Mouse (Mus musculus) lung, postnatal 0 days (tissue): ENCODE measurements around the gene Efna4. TPM values are rescaled to one million over a fixed set of nuclear protein-coding genes. Genes with fewer than 3 reads are reported as not detected.

Experiments used
- ATAC-seq: fragments of 200-750 bp; cut with Nextera tagmentation; 2 replicates; pipeline ENCODE4 v1.8.0; 2017; ENCODE audit warnings: moderate library complexity
- DNase-seq: peaks from one replicate; pipeline ENCODE4 v3.0.0-alpha.2; 2016; ENCODE audit warnings: low spot score
- H3K27ac ChIP-seq: fragments of 300-500 bp; sonication (generic); 2 replicates; pipeline ENCODE4 v1.5.1; 2014; ENCODE audit warnings: antibody characterized with exemption, mild to moderate bottlenecking, low read length, mixed read lengths
- H3K27me3 ChIP-seq: fragments of 300-500 bp; sonication (generic); replicated peaks from 2 replicates; pipeline ENCODE4 v1.6.1; 2014; ENCODE audit warnings: low read length, mixed read lengths; ENCODE audit not compliant: insufficient read depth
- H3K36me3 ChIP-seq: fragments of 300-500 bp; sonication (generic); 2 replicates; pipeline ENCODE4 v1.6.1; 2014; ENCODE audit warnings: low read length, mixed read lengths; ENCODE audit not compliant: insufficient read depth
- H3K4me1 ChIP-seq: fragments of 300-500 bp; sonication (generic); 2 replicates; pipeline ENCODE4 v1.6.1; 2014; ENCODE audit warnings: antibody characterized with exemption, low read depth, low read length, mixed read lengths; ENCODE audit not compliant: insufficient read depth
- H3K4me2 ChIP-seq: fragments of 300-500 bp; sonication (generic); replicated peaks from 2 replicates; pipeline ENCODE4 v1.6.1; 2014; ENCODE audit warnings: low read depth, mild to moderate bottlenecking, low read length, moderate library complexity, mixed read lengths
- H3K4me3 ChIP-seq: fragments of 300-500 bp; sonication (generic); 2 replicates; pipeline ENCODE4 v1.5.1; 2014; ENCODE audit warnings: low read depth, low read length
- H3K9ac ChIP-seq: fragments of 300-500 bp; sonication (generic); replicated peaks from 2 replicates; pipeline ENCODE4 v1.6.1; 2014; ENCODE audit warnings: low read depth, mild to moderate bottlenecking
- H3K9me3 ChIP-seq: fragments of 300-500 bp; sonication (generic); 2 replicates; pipeline ENCODE4 v1.6.1; 2016; ENCODE audit warnings: low read length, mixed read lengths
- CTCF ChIP-seq: IDR thresholded peaks from 2 replicates; pipeline ENCODE4 v1.5.1; 2016; ENCODE audit warnings: antibody characterized with exemption, mild to moderate bottlenecking
- EP300 ChIP-seq: IDR thresholded peaks from 2 replicates; pipeline ENCODE4 v1.6.1; 2016; ENCODE audit warnings: antibody characterized with exemption, mild to moderate bottlenecking, control low read depth
- WGBS: fragments of 180-500 bp; shearing (Covaris S2); extraction: QIAGEN DNeasy Blood & Tissue Kit; methylation state at CpG from one replicate; pipeline ENCODE4 v1.1.7; 2014; 5-methylcytosine and 5-hydroxymethylcytosine counted together
- polyA plus RNA-seq: library from polyadenylated mRNA; unstranded; fragments of >200 nt; fragmentation: Nextera tagmentation; extraction: Ambion mirVana; gene quantifications from 2 replicates; pipeline ENCODE4 v1.2.1, GENCODE M21; 2015

Gene Efna4
- polyA plus RNA-seq, 1 experiment from 2014 or later, result 9.7 TPM

- Histone ChIP-seq H3K27me3 (no peaks in the 10 kb centered on the region), H3K36me3 (0 out of 2 replicates have a peak, but pooled peaks cover 7% of the 10 kb centered on the region), H3K4me3 (no peak overlapping the region), H3K9ac (no peak overlapping the region), H3K27ac (no peak overlapping the region; the same call in 1 of the 2 replicates), H3K4me2 (0 out of 2 replicates have a peak overlapping the region, but pooled peaks have one; percentile 22), H3K9me3 (no peaks in the 10 kb centered on the region), H3K4me1 (no peaks in the 10 kb centered on the region)
- TF ChIP-seq CTCF (no peak), EP300 (no peak)
- no peak for DNase-seq
- ATAC-seq, result no peak
- 79% methylated on average over 9 of the region's 10 CpGs for WGBS
Measured at GRCm38 (mm10) chr3:89346815-89347540, 9.2 kb upstream of the Efna4 start.

GRCm38 (mm10) chr3:89343279-89343678 lies 5.5 kb upstream of the Efna4 start:
- no peak overlapping the region for H3K27ac ChIP-seq
- TF ChIP-seq EP300, result no peak
- no peak for TF ChIP-seq CTCF
- ATAC-seq (no peak), DNase-seq (no peak)
- no peak overlapping the region for H3K4me2 ChIP-seq
- no peaks in the 10 kb centered on the region for H3K4me1 ChIP-seq
- H3K36me3 ChIP-seq, result 0 out of 2 replicates have a peak, but pooled peaks cover 7% of the 10 kb centered on the region
- no peak overlapping the region for H3K4me3 ChIP-seq
- no peak overlapping the region for H3K9ac ChIP-seq
- H3K27me3 ChIP-seq, result no peaks in the 10 kb centered on the region
- 82% methylated on average over 7 of the region's 7 CpGs for WGBS
- no peaks in the 10 kb centered on the region for H3K9me3 ChIP-seq

GRCm38 (mm10) chr3:89341794-89342193 lies 4.0 kb upstream of the Efna4 start:
- H3K27ac ChIP-seq, result no peak overlapping the region
- TF ChIP-seq CTCF, result no peak
- TF ChIP-seq EP300, result no peak
- ATAC-seq, result no peak

GRCm38 (mm10) chr3:89340465-89340864 lies 2.6 kb upstream of the Efna4 start:
- 9% methylated on average over 11 of the region's 11 CpGs for WGBS
- H3K36me3 ChIP-seq, result 0 out of 2 replicates have a peak, but pooled peaks cover 4% of the 10 kb centered on the region
- H3K4me3 ChIP-seq, result no peak overlapping the region
- DNase-seq, result peak; percentile 68
- ATAC-seq, result peak; percentile 18; the same call in 1 of the 2 replicates
- TF ChIP-seq CTCF, result peak; percentile 95
- TF ChIP-seq EP300, result no peak
- H3K4me2 ChIP-seq, result no peak overlapping the region; the same call in 1 of the 2 replicates
- H3K9me3 ChIP-seq, result no peaks in the 10 kb centered on the region
- no peak overlapping the region for H3K9ac ChIP-seq
- H3K27me3 ChIP-seq, result no peaks in the 10 kb centered on the region
- no peak overlapping the region for H3K27ac ChIP-seq
- H3K4me1 ChIP-seq, result no peaks in the 10 kb centered on the region

More at GRCm38 (mm10) chr3:89341794-89342193, 4.0 kb upstream of the Efna4 start:
- Histone ChIP-seq H3K9me3 (no peaks in the 10 kb centered on the region), H3K4me1 (no peaks in the 10 kb centered on the region), H3K9ac (no peak overlapping the region), H3K4me3 (no peak overlapping the region), H3K36me3 (0 out of 2 replicates have a peak, but pooled peaks cover 7% of the 10 kb centered on the region), H3K27me3 (no peaks in the 10 kb centered on the region), H3K4me2 (no peak overlapping the region)
- no peak for DNase-seq
- 68% methylated on average over 4 of the region's 4 CpGs for WGBS

- H3K9ac ChIP-seq, result no peak overlapping the region
- ATAC-seq (peak; percentile 23), DNase-seq (peak; percentile 76)
- H3K36me3 ChIP-seq, result 0 out of 2 replicates have a peak, but pooled peaks cover 2% of the 10 kb centered on the region
- TF ChIP-seq EP300, result no peak
- peak; percentile 95 for TF ChIP-seq CTCF
- H3K4me2 ChIP-seq, result no peak overlapping the region
- H3K9me3 ChIP-seq, result no peaks in the 10 kb centered on the region
- no peak overlapping the region for H3K4me3 ChIP-seq
- H3K4me1 ChIP-seq, result no peaks in the 10 kb centered on the region
- 14% methylated on average over 8 of the region's 8 CpGs for WGBS
- no peaks in the 10 kb centered on the region for H3K27me3 ChIP-seq
- no peak overlapping the region for H3K27ac ChIP-seq
Measured at GRCm38 (mm10) chr3:89339416-89339815, 1.6 kb upstream of the Efna4 start.

GRCm38 (mm10) chr3:89337062-89337720 lies 637 bp downstream of the Efna4 start:
- peak; percentile 6 for ATAC-seq
- Histone ChIP-seq H3K4me1 (no peaks in the 10 kb centered on the region), H3K4me3 (peak overlapping the region; percentile 72), H3K4me2 (peak overlapping the region; percentile 96), H3K27me3 (no peaks in the 10 kb centered on the region), H3K9me3 (no peaks in the 10 kb centered on the region), H3K9ac (peak overlapping the region; percentile 55), H3K36me3 (peaks cover 4% of the 10 kb centered on the region; the same call in 1 of the 2 replicates), H3K27ac (peak overlapping the region; percentile 80)
- WGBS, result under 1% methylated on average over 20 of the region's 21 CpGs
- no peak for TF ChIP-seq EP300
- no peak for TF ChIP-seq CTCF
- DNase-seq, result no peak
